Mouse (Mus musculus) hindbrain, embryonic 14.5 days (tissue): ENCODE results near the gene Abcc1. TPM values are rescaled to one million over a fixed set of nuclear protein-coding genes. Genes with fewer than 3 reads are reported as not detected.
A peak's percentile ranks its signal among the peaks of the same experiment; 100 is the strongest.

ENCODE experiments used
- ATAC-seq: fragments of 200-750 bp; cut with Nextera tagmentation; 2 replicates; pipeline ENCODE4 v1.8.0; 2017; ENCODE audit warnings: moderate number of reproducible peaks, mild to moderate bottlenecking, moderate TSS enrichment, moderate library complexity; ENCODE audit not compliant: low FRiP score
- DNase-seq: peaks from one replicate; pipeline ENCODE4 v3.0.0-alpha.2; 2015; ENCODE audit warnings: low spot score
- H3K27ac ChIP-seq: fragments of 300-500 bp; sonication (generic); 2 replicates; pipeline ENCODE4 v1.5.1; 2014; ENCODE audit warnings: mild to moderate bottlenecking, moderate library complexity
- H3K27me3 ChIP-seq: fragments of 300-500 bp; sonication (generic); 2 replicates; pipeline ENCODE4 v1.6.1; 2014; ENCODE audit warnings: mild to moderate bottlenecking, low read length, mixed read lengths; ENCODE audit not compliant: control insufficient read depth, insufficient read depth
- H3K36me3 ChIP-seq: fragments of 300-500 bp; sonication (generic); replicated peaks from 2 replicates; pipeline ENCODE4 v1.6.1; 2014; ENCODE audit not compliant: control insufficient read depth, insufficient read depth
- H3K4me1 ChIP-seq: fragments of 300-500 bp; sonication (generic); replicated peaks from 2 replicates; pipeline ENCODE4 v1.6.1; 2014; ENCODE audit warnings: antibody characterized with exemption, low read length, mixed read lengths; ENCODE audit not compliant: control insufficient read depth, insufficient read depth
- H3K4me2 ChIP-seq: fragments of 300-500 bp; sonication (generic); replicated peaks from 2 replicates; pipeline ENCODE4 v1.6.1; 2014; ENCODE audit warnings: mild to moderate bottlenecking, moderate library complexity
- H3K4me3 ChIP-seq: fragments of 300-500 bp; sonication (generic); replicated peaks from 2 replicates; pipeline ENCODE4 v1.5.1; 2014; ENCODE audit warnings: mild to moderate bottlenecking, low read length
- H3K9ac ChIP-seq: fragments of 300-500 bp; sonication (generic); 2 replicates; pipeline ENCODE4 v1.6.1; 2014
- H3K9me3 ChIP-seq: fragments of 300-500 bp; sonication (generic); 2 replicates; pipeline ENCODE4 v1.6.1; 2016; ENCODE audit warnings: low read length; ENCODE audit not compliant: control insufficient read depth
- WGBS: fragments of 180-500 bp; shearing (Covaris S2); extraction: QIAGEN DNeasy Blood & Tissue Kit; methylation state at CpG from one replicate; pipeline ENCODE4 v1.1.7; 2014; 5-methylcytosine and 5-hydroxymethylcytosine counted together
- polyA plus RNA-seq: library from polyadenylated mRNA; unstranded; fragments of >200 nt; fragmentation: Nextera tagmentation; extraction: Ambion mirVana; gene quantifications from 2 replicates; pipeline ENCODE4 v1.2.1, GENCODE M21; 2014

The Abcc1 gene
- polyA plus RNA-seq, 1 experiment from 2014 or later: 9.0 TPM

GRCm38 (mm10) chr16:14445197-14445596 lies 83.8 kb downstream of the Abcc1 start:
- Histone ChIP-seq H3K36me3 (peaks cover 14% of the 10 kb centered on the region; the same call in 1 of the 2 replicates), H3K4me3 (no peak overlapping the region), H3K27ac (no peak overlapping the region), H3K9ac (no peak overlapping the region), H3K4me2 (no peak overlapping the region), H3K27me3 (no peaks in the 10 kb centered on the region), H3K9me3 (no peaks in the 10 kb centered on the region), H3K4me1 (no peaks in the 10 kb centered on the region)
- no peak for DNase-seq
- 81% methylated on average over 6 of the region's 6 CpGs for WGBS
- no peak for ATAC-seq

DNA sequence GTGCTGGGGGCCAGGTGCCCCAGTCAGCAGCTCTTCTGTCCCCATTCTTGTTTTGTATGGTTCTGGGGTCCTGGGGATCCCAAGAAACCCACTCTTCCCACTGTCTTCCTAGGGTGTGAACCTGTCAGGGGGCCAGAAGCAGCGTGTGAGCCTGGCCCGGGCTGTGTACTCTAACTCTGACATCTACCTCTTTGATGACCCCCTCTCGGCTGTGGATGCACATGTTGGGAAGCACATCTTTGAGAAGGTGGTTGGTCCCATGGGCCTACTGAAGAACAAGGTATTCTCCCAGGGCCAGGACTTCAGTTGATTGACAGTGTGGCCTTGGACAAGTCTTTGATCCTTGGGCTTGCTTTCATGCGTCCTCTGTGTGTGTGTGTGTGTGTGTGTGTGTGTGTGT lies 86.0 kb downstream of the Abcc1 start:
- Histone ChIP-seq H3K9ac (no peak overlapping the region), H3K36me3 (peaks cover 14% of the 10 kb centered on the region; the same call in 1 of the 2 replicates), H3K4me2 (no peak overlapping the region), H3K4me3 (no peak overlapping the region), H3K27me3 (no peaks in the 10 kb centered on the region), H3K4me1 (no peaks in the 10 kb centered on the region), H3K27ac (no peak overlapping the region), H3K9me3 (no peaks in the 10 kb centered on the region)
- no peak for DNase-seq
- ATAC-seq: no peak
- WGBS: 95% methylated on average over 4 of the region's 4 CpGs

- Histone ChIP-seq H3K27me3 (no peaks in the 10 kb centered on the region), H3K4me3 (no peak overlapping the region), H3K9ac (no peak overlapping the region), H3K36me3 (peaks cover 14% of the 10 kb centered on the region; the same call in 1 of the 2 replicates), H3K4me2 (no peak overlapping the region), H3K27ac (no peak overlapping the region), H3K4me1 (no peaks in the 10 kb centered on the region), H3K9me3 (no peaks in the 10 kb centered on the region)
- no peak for DNase-seq
- no peak for ATAC-seq
- 95% methylated on average over 8 of the region's 8 CpGs for WGBS
These were observed 86.9 kb downstream of the Abcc1 start for GRCm38 (mm10) chr16:14448307-14448706.

DNA sequence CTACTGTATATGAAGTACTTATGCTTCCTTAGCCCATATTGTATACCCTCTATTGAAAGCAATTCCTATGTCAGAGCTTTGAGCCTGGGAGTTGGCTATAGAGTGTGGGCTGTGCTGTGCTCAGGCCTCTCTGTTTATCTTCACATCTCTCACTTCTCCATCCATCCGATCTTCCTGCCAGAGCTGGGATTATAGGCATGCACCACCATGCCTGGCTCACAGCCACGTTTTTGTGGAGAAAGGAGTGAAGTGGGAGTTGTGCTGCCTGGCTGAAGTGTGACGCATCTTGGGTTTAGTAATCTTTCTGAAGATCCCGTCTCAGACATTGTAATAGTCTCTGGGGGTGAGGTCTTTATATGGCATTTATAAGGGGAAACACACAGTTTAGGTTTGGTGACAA lies 88.5 kb downstream of the Abcc1 start:
- 93% methylated on average over 4 of the region's 4 CpGs for WGBS
- H3K4me1 ChIP-seq: no peaks in the 10 kb centered on the region
- H3K36me3 ChIP-seq: peaks cover 14% of the 10 kb centered on the region; the same call in 1 of the 2 replicates
- H3K27me3 ChIP-seq: no peaks in the 10 kb centered on the region
- DNase-seq: no peak
- no peak overlapping the region for H3K9ac ChIP-seq
- H3K4me2 ChIP-seq: no peak overlapping the region
- H3K27ac ChIP-seq: no peak overlapping the region
- no peaks in the 10 kb centered on the region for H3K9me3 ChIP-seq
- no peak for ATAC-seq
- no peak overlapping the region for H3K4me3 ChIP-seq

GRCm38 (mm10) chr16:14451374-14452046 lies 90.2 kb downstream of the Abcc1 start:
- Histone ChIP-seq H3K9ac (no peak overlapping the region), H3K36me3 (peaks cover 3% of the 10 kb centered on the region; the same call in 1 of the 2 replicates), H3K4me3 (no peak overlapping the region), H3K4me2 (no peak overlapping the region), H3K27me3 (no peaks in the 10 kb centered on the region), H3K4me1 (no peaks in the 10 kb centered on the region), H3K9me3 (no peaks in the 10 kb centered on the region), H3K27ac (no peak overlapping the region)
- ATAC-seq (no peak), DNase-seq (no peak)
- WGBS: 74% methylated on average over 5 of the region's 5 CpGs

DNA sequence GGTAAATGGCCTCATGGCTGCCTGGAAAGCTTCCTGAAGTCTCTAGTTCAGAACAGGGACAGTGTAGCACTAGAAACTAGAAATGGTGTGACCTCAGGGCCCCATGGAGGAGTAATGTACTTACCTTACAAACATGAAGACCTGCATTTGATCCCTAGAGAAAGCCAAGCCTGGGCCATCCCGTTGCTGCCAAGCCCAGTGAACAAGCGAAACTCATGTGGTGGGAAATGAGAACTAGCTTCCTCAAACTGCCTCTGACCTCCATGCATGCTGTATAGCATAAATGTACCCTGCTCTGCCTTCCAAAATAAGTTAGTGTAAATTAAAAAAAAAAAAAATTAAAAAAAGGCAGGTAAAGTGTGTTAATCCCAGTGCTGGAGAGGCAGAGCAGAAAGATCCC lies 101.2 kb downstream of the Abcc1 start:
- Histone ChIP-seq H3K36me3 (peaks cover 46% of the 10 kb centered on the region), H3K27me3 (no peaks in the 10 kb centered on the region), H3K4me2 (no peak overlapping the region), H3K4me3 (no peak overlapping the region), H3K27ac (no peak overlapping the region), H3K9ac (no peak overlapping the region), H3K9me3 (no peaks in the 10 kb centered on the region), H3K4me1 (no peaks in the 10 kb centered on the region)
- no peak for ATAC-seq
- DNase-seq: no peak
- WGBS: 98% methylated on average over 2 of the region's 2 CpGs

DNA sequence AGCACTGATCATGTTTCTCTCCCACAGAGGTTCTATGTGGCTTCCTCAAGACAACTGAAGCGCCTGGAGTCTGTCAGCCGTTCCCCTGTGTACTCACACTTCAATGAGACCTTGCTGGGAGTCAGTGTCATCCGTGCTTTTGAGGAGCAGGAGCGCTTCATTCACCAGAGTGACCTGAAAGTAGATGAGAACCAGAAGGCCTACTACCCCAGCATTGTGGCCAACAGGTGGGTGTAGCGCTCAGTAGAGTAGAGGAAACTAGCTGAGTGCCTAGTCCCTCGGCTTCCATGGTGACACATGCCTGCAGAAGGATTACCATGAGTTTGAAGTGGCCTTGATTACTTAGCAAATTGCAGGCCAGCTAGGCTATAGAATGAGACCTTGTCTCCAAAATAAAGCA lies 103.7 kb downstream of the Abcc1 start:
- Histone ChIP-seq H3K27ac (no peak overlapping the region), H3K36me3 (peaks cover 47% of the 10 kb centered on the region), H3K27me3 (no peaks in the 10 kb centered on the region), H3K4me3 (no peak overlapping the region), H3K4me2 (no peak overlapping the region), H3K9ac (no peak overlapping the region), H3K4me1 (no peaks in the 10 kb centered on the region), H3K9me3 (no peaks in the 10 kb centered on the region)
- WGBS: 94% methylated on average over 6 of the region's 6 CpGs
- no peak for DNase-seq
- no peak for ATAC-seq

GRCm38 (mm10) chr16:14468351-14468750 lies 107.0 kb downstream of the Abcc1 start:
- Histone ChIP-seq H3K36me3 (peaks cover 55% of the 10 kb centered on the region), H3K27me3 (no peaks in the 10 kb centered on the region), H3K4me2 (no peak overlapping the region), H3K4me3 (no peak overlapping the region), H3K9me3 (no peaks in the 10 kb centered on the region), H3K4me1 (no peaks in the 10 kb centered on the region), H3K9ac (no peak overlapping the region), H3K27ac (no peak overlapping the region)
- no peak for ATAC-seq
- WGBS: 89% methylated on average over 2 of the region's 2 CpGs
- no peak for DNase-seq

- Histone ChIP-seq H3K27me3 (no peaks in the 10 kb centered on the region), H3K4me1 (no peaks in the 10 kb centered on the region), H3K9me3 (no peaks in the 10 kb centered on the region), H3K4me3 (no peak overlapping the region), H3K9ac (no peak overlapping the region), H3K27ac (no peak overlapping the region), H3K4me2 (no peak overlapping the region), H3K36me3 (peaks cover 59% of the 10 kb centered on the region)
- no peak; the same call in 1 of the 2 replicates for ATAC-seq
- 96% methylated on average over 5 of the region's 5 CpGs for WGBS
- DNase-seq: no peak
These were observed 107.5 kb downstream of the Abcc1 start for GRCm38 (mm10) chr16:14468841-14469240.

DNA sequence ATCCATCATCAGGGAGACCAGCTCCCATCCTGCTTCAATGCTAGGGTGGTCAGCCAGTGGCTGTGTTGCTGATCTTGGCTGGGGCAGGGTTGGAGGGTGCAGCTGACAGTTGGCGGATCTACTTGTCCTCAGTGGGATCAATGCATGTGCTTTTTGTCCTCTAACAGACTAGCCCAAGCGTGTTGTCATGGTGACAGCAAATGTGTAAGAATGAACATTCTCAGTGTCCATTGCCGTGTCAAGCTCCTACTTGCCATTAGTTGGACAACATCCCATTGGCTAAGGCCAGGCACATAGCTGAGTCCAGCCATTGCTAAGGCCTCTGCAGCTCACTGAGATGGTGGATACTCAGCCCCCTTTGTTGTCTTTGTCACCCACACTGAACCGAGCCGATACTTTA lies 110.8 kb downstream of the Abcc1 start:
- no peak overlapping the region for H3K27ac ChIP-seq
- no peak overlapping the region for H3K9ac ChIP-seq
- peaks cover 50% of the 10 kb centered on the region for H3K36me3 ChIP-seq
- peak; percentile 13; the same call in 1 of the 2 replicates for ATAC-seq
- no peak for DNase-seq
- 78% methylated on average over 5 of the region's 5 CpGs for WGBS
- no peak overlapping the region for H3K4me2 ChIP-seq
- H3K4me1 ChIP-seq: no peaks in the 10 kb centered on the region
- no peaks in the 10 kb centered on the region for H3K9me3 ChIP-seq
- no peak overlapping the region for H3K4me3 ChIP-seq
- no peaks in the 10 kb centered on the region for H3K27me3 ChIP-seq
